Mouse (Mus musculus): ENCODE data around the gene Cpt1b. TPM values are rescaled to one million over a fixed set of nuclear protein-coding genes. Genes with fewer than 3 reads are reported as not detected.

Cpt1b gene
- polyA plus RNA-seq, 1 experiment from 2014 or later, result 0.46 TPM

GRCm38 (mm10) chr15:89468577-89468976 lies 42.9 kb upstream of the Cpt1b start:
- H3K4me2 ChIP-seq (replicated peaks; ENCODE audit: low read depth), result no peak overlapping the region
- H3K4me3 ChIP-seq (ENCODE audit: low read depth, low read length), result no peak overlapping the region
- H3K4me1 ChIP-seq (replicated peaks; ENCODE audit: control insufficient read depth, insufficient read depth, low read length), result no peaks in the 10 kb centered on the region
- H3K9me3 ChIP-seq (ENCODE audit: control insufficient read depth), result no peaks in the 10 kb centered on the region
- peak; percentile 78 for TF ChIP-seq CTCF (IDR thresholded peaks at IDR 0.05; ENCODE audit: low read depth)
- H3K9ac ChIP-seq (ENCODE audit: low read depth, low read length), result no peak overlapping the region
- H3K27me3 ChIP-seq (replicated peaks; ENCODE audit: control insufficient read depth, insufficient read depth, low read length), result no peaks in the 10 kb centered on the region
- ATAC-seq, result no peak
- no peaks in the 10 kb centered on the region for H3K36me3 ChIP-seq (ENCODE audit: control insufficient read depth, insufficient read depth)
- no peak overlapping the region for H3K27ac ChIP-seq (ENCODE audit: low read depth, low read length)
- 34% methylated on average over 2 of the region's 2 CpGs for WGBS

GRCm38 (mm10) chr15:89465052-89465451 lies 39.4 kb upstream of the Cpt1b start:
- no peak for ATAC-seq
- Histone ChIP-seq H3K9ac (ENCODE audit: low read depth, low read length) (no peak overlapping the region), H3K27ac (ENCODE audit: low read depth, low read length) (no peak overlapping the region), H3K4me2 (replicated peaks; ENCODE audit: low read depth) (no peak overlapping the region), H3K36me3 (ENCODE audit: control insufficient read depth, insufficient read depth) (no peaks in the 10 kb centered on the region), H3K4me3 (ENCODE audit: low read depth, low read length) (no peak overlapping the region), H3K9me3 (ENCODE audit: control insufficient read depth) (no peaks in the 10 kb centered on the region), H3K27me3 (replicated peaks; ENCODE audit: control insufficient read depth, insufficient read depth, low read length) (no peaks in the 10 kb centered on the region), H3K4me1 (replicated peaks; ENCODE audit: control insufficient read depth, insufficient read depth, low read length) (no peaks in the 10 kb centered on the region)
- no peak for TF ChIP-seq CTCF (IDR thresholded peaks at IDR 0.05; ENCODE audit: low read depth)
- 4% methylated on average over 1 of the region's 1 CpGs for WGBS

GRCm38 (mm10) chr15:89463334-89464235 lies 37.9 kb upstream of the Cpt1b start:
- no peak overlapping the region for H3K9ac ChIP-seq (ENCODE audit: low read depth, low read length)
- peak; percentile 54 for TF ChIP-seq CTCF (IDR thresholded peaks at IDR 0.05; ENCODE audit: low read depth)
- no peak overlapping the region for H3K4me2 ChIP-seq (replicated peaks; ENCODE audit: low read depth)
- H3K27ac ChIP-seq (ENCODE audit: low read depth, low read length), result no peak overlapping the region
- no peaks in the 10 kb centered on the region for H3K27me3 ChIP-seq (replicated peaks; ENCODE audit: control insufficient read depth, insufficient read depth, low read length)
- H3K9me3 ChIP-seq (ENCODE audit: control insufficient read depth), result no peaks in the 10 kb centered on the region
- no peak for ATAC-seq
- H3K4me1 ChIP-seq (replicated peaks; ENCODE audit: control insufficient read depth, insufficient read depth, low read length), result no peaks in the 10 kb centered on the region
- 48% methylated on average over 5 of the region's 5 CpGs for WGBS
- no peaks in the 10 kb centered on the region for H3K36me3 ChIP-seq (ENCODE audit: control insufficient read depth, insufficient read depth)
- no peak overlapping the region for H3K4me3 ChIP-seq (ENCODE audit: low read depth, low read length)

GRCm38 (mm10) chr15:89462176-89462575 lies 36.5 kb upstream of the Cpt1b start:
- Histone ChIP-seq H3K9ac (ENCODE audit: low read depth, low read length) (no peak overlapping the region), H3K4me3 (ENCODE audit: low read depth, low read length) (no peak overlapping the region), H3K27me3 (replicated peaks; ENCODE audit: control insufficient read depth, insufficient read depth, low read length) (no peaks in the 10 kb centered on the region), H3K36me3 (ENCODE audit: control insufficient read depth, insufficient read depth) (no peaks in the 10 kb centered on the region), H3K27ac (ENCODE audit: low read depth, low read length) (no peak overlapping the region), H3K4me1 (replicated peaks; ENCODE audit: control insufficient read depth, insufficient read depth, low read length) (no peaks in the 10 kb centered on the region), H3K9me3 (ENCODE audit: control insufficient read depth) (no peaks in the 10 kb centered on the region), H3K4me2 (replicated peaks; ENCODE audit: low read depth) (no peak overlapping the region)
- 56% methylated on average over 7 of the region's 7 CpGs for WGBS
- no peak for TF ChIP-seq CTCF (IDR thresholded peaks at IDR 0.05; ENCODE audit: low read depth)
- no peak for ATAC-seq

GRCm38 (mm10) chr15:89461321-89461720 lies 35.7 kb upstream of the Cpt1b start:
- no peak overlapping the region for H3K27ac ChIP-seq (ENCODE audit: low read depth, low read length)
- no peaks in the 10 kb centered on the region for H3K27me3 ChIP-seq (replicated peaks; ENCODE audit: control insufficient read depth, insufficient read depth, low read length)
- no peak for TF ChIP-seq CTCF (IDR thresholded peaks at IDR 0.05; ENCODE audit: low read depth)
- WGBS, result 75% methylated on average over 15 of the region's 15 CpGs
- H3K4me3 ChIP-seq (ENCODE audit: low read depth, low read length), result no peak overlapping the region
- no peaks in the 10 kb centered on the region for H3K9me3 ChIP-seq (ENCODE audit: control insufficient read depth)
- no peaks in the 10 kb centered on the region for H3K4me1 ChIP-seq (replicated peaks; ENCODE audit: control insufficient read depth, insufficient read depth, low read length)
- H3K9ac ChIP-seq (ENCODE audit: low read depth, low read length), result no peak overlapping the region
- H3K36me3 ChIP-seq (ENCODE audit: control insufficient read depth, insufficient read depth), result no peaks in the 10 kb centered on the region
- H3K4me2 ChIP-seq (replicated peaks; ENCODE audit: low read depth), result no peak overlapping the region
- ATAC-seq, result no peak

GRCm38 (mm10) chr15:89460298-89460697 lies 34.6 kb upstream of the Cpt1b start:
- Histone ChIP-seq H3K27me3 (replicated peaks; ENCODE audit: control insufficient read depth, insufficient read depth, low read length) (peaks cover 4% of the 10 kb centered on the region; the same call in 1 of the 2 replicates), H3K36me3 (ENCODE audit: control insufficient read depth, insufficient read depth) (no peaks in the 10 kb centered on the region), H3K9me3 (ENCODE audit: control insufficient read depth) (no peaks in the 10 kb centered on the region), H3K4me2 (replicated peaks; ENCODE audit: low read depth) (no peak overlapping the region), H3K4me1 (replicated peaks; ENCODE audit: control insufficient read depth, insufficient read depth, low read length) (no peaks in the 10 kb centered on the region), H3K9ac (ENCODE audit: low read depth, low read length) (no peak overlapping the region), H3K4me3 (ENCODE audit: low read depth, low read length) (no peak overlapping the region), H3K27ac (ENCODE audit: low read depth, low read length) (no peak overlapping the region)
- no peak for ATAC-seq
- no peak for TF ChIP-seq CTCF (IDR thresholded peaks at IDR 0.05; ENCODE audit: low read depth)
- WGBS, result 65% methylated on average over 10 of the region's 10 CpGs
